Mouse (Mus musculus): ENCODE data around the gene Bpifb2. TPM values are rescaled to one million over a fixed set of nuclear protein-coding genes. Genes with fewer than 3 reads are reported as not detected.

Bpifb2 gene
- polyA plus RNA-seq, 1 experiment from 2014 or later, result not detected

DNA sequence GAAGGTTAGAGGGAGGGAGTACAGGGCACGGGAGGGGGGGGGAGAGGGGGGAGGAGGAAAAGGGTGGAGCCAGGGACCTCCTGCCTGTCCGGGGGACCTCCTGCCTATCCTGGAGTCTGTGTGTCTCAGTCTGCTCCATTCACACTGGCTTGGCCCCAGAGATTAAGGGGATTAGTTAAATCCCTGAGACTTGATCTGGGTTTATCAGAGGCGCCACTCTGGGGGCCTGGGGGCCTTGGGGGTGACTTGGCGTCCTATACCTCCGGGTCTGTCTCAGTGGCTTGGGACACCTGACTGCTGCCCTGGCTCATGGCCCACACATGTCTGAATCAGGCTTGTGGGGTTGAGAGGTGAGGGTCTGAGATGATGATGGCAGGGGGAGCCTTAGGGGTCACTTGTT lies 21.3 kb upstream of the Bpifb2 start:
- no peak for ATAC-seq (replicated peaks; ENCODE audit: insufficient number of reproducible peaks, low FRiP score, low TSS enrichment)
- no peaks in the 10 kb centered on the region for H3K27me3 ChIP-seq (ENCODE audit: control insufficient read depth, insufficient read depth, low read length)
- no peak overlapping the region for H3K27ac ChIP-seq (ENCODE audit: low read depth, low read length)
- H3K4me3 ChIP-seq (ENCODE audit: low read depth, low read length), result no peak overlapping the region
- H3K4me1 ChIP-seq (ENCODE audit: control insufficient read depth, insufficient read depth, low read length), result no peaks in the 10 kb centered on the region
- WGBS (ENCODE audit: insufficient replicate concordance), result 18% methylated on average over 5 of the region's 5 CpGs
- H3K9me3 ChIP-seq (replicated peaks; ENCODE audit: control insufficient read depth, low read length), result peaks cover 3% of the 10 kb centered on the region; the same call in 1 of the 2 replicates
- no peak overlapping the region for H3K9ac ChIP-seq (ENCODE audit: low read depth, low read length)
- H3K36me3 ChIP-seq (ENCODE audit: control insufficient read depth, insufficient read depth, low read length), result no peaks in the 10 kb centered on the region
- H3K4me2 ChIP-seq, result no peak overlapping the region

DNA sequence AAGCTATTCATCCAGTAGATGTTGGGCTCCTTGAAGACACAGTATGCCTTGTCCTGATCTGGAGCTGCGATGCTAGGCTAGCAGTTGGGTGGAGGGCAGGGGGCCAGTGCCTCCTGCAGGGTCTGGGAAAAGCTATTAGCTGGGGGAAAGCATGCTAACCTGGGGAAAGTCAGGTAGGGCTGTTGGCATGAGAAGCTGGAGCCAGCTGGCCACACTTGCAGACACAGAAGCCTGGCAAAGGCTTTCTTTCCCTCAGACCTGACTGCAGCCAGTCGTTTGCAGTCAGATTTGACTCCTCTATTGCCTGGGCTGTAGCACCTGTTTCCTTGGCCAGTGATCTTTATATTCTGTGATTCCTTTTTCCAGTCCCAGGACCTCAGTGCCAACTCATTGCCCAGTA lies 15.3 kb upstream of the Bpifb2 start:
- Histone ChIP-seq H3K27ac (ENCODE audit: low read depth, low read length) (no peak overlapping the region), H3K9me3 (replicated peaks; ENCODE audit: control insufficient read depth, low read length) (no peaks in the 10 kb centered on the region), H3K4me1 (ENCODE audit: control insufficient read depth, insufficient read depth, low read length) (no peaks in the 10 kb centered on the region), H3K4me3 (ENCODE audit: low read depth, low read length) (no peak overlapping the region), H3K9ac (ENCODE audit: low read depth, low read length) (no peak overlapping the region), H3K27me3 (ENCODE audit: control insufficient read depth, insufficient read depth, low read length) (no peaks in the 10 kb centered on the region), H3K36me3 (ENCODE audit: control insufficient read depth, insufficient read depth, low read length) (no peaks in the 10 kb centered on the region), H3K4me2 (no peak overlapping the region)
- ATAC-seq (replicated peaks; ENCODE audit: insufficient number of reproducible peaks, low FRiP score, low TSS enrichment), result no peak
- 62% methylated on average over 2 of the region's 2 CpGs for WGBS (ENCODE audit: insufficient replicate concordance)

DNA sequence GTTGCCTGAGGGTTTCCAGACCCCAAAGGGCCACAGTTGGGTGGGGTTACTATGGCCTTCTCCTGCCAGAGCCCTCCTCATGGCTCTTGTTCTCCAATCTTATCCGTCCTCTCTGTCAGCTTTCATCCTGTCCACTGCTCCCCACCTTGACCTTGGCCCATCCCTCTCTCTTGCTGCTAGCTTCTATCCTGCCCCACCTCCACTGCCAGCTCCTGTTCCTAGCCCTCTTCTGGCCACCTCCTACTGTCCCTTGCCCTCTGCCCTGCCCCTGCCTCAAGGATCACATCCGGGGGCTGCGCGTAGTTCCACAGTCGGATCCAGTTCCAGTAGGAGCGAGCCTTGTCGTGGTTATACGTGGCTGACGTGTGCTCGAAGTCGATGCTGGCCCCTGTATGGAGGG lies 14.5 kb upstream of the Bpifb2 start:
- H3K27ac ChIP-seq (ENCODE audit: low read depth, low read length), result no peak overlapping the region
- H3K4me2 ChIP-seq, result no peak overlapping the region
- H3K36me3 ChIP-seq (ENCODE audit: control insufficient read depth, insufficient read depth, low read length), result no peaks in the 10 kb centered on the region
- H3K27me3 ChIP-seq (ENCODE audit: control insufficient read depth, insufficient read depth, low read length), result no peaks in the 10 kb centered on the region
- ATAC-seq (replicated peaks; ENCODE audit: insufficient number of reproducible peaks, low FRiP score, low TSS enrichment), result no peak
- 85% methylated on average over 11 of the region's 11 CpGs for WGBS (ENCODE audit: insufficient replicate concordance)
- H3K4me3 ChIP-seq (ENCODE audit: low read depth, low read length), result no peak overlapping the region
- H3K9ac ChIP-seq (ENCODE audit: low read depth, low read length), result no peak overlapping the region
- no peaks in the 10 kb centered on the region for H3K9me3 ChIP-seq (replicated peaks; ENCODE audit: control insufficient read depth, low read length)
- no peaks in the 10 kb centered on the region for H3K4me1 ChIP-seq (ENCODE audit: control insufficient read depth, insufficient read depth, low read length)

DNA sequence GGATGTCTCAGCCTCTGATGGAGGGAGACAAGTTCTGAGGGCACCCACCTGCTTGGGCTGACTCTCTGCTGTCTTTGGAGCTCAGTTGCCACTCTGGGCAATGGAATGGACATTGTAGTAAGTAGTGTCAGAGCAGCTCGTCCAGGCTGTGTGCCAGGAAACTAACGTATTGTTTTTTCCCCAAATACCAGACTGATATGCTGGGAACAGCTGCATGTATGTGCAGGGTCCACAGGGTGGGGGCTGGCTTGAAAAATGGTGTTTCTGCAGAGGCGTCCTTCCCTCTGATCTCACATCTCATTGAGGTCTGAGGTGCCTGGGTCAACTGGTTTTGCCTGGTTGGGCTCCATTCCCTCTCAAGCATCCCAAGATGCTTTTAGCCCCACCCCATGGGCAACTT lies 14.1 kb upstream of the Bpifb2 start:
- H3K27ac ChIP-seq (ENCODE audit: low read depth, low read length), result no peak overlapping the region
- no peak overlapping the region for H3K9ac ChIP-seq (ENCODE audit: low read depth, low read length)
- no peak overlapping the region for H3K4me3 ChIP-seq (ENCODE audit: low read depth, low read length)
- H3K27me3 ChIP-seq (ENCODE audit: control insufficient read depth, insufficient read depth, low read length), result no peaks in the 10 kb centered on the region
- no peaks in the 10 kb centered on the region for H3K9me3 ChIP-seq (replicated peaks; ENCODE audit: control insufficient read depth, low read length)
- ATAC-seq (replicated peaks; ENCODE audit: insufficient number of reproducible peaks, low FRiP score, low TSS enrichment), result no peak
- no peaks in the 10 kb centered on the region for H3K36me3 ChIP-seq (ENCODE audit: control insufficient read depth, insufficient read depth, low read length)
- 50% methylated on average over 3 of the region's 3 CpGs for WGBS (ENCODE audit: insufficient replicate concordance)
- no peak overlapping the region for H3K4me2 ChIP-seq
- H3K4me1 ChIP-seq (ENCODE audit: control insufficient read depth, insufficient read depth, low read length), result no peaks in the 10 kb centered on the region

DNA sequence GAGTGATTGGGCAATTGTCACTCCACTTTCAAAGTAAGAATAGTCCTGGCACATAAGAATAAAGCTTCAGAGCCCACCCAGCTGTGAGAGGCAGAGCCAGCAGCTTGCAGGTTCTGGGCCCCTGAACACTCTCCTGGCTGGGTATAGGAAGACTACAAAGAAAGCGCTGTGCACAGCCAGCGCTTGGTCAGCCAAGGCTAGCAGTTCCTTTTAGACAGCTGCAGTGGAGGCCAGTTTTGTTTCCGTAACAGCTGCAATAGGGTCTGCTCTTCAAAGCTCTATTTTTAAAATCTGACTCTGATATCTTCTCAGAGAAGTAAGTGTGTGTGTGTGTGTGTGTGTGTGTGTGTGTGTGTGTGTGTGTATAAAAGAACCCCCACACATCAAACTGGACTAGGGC lies 12.9 kb upstream of the Bpifb2 start:
- no peaks in the 10 kb centered on the region for H3K4me1 ChIP-seq (ENCODE audit: control insufficient read depth, insufficient read depth, low read length)
- no peak overlapping the region for H3K9ac ChIP-seq (ENCODE audit: low read depth, low read length)
- H3K4me2 ChIP-seq, result no peak overlapping the region
- H3K4me3 ChIP-seq (ENCODE audit: low read depth, low read length), result no peak overlapping the region
- H3K27me3 ChIP-seq (ENCODE audit: control insufficient read depth, insufficient read depth, low read length), result no peaks in the 10 kb centered on the region
- no peaks in the 10 kb centered on the region for H3K9me3 ChIP-seq (replicated peaks; ENCODE audit: control insufficient read depth, low read length)
- no peaks in the 10 kb centered on the region for H3K36me3 ChIP-seq (ENCODE audit: control insufficient read depth, insufficient read depth, low read length)
- no peak for ATAC-seq (replicated peaks; ENCODE audit: insufficient number of reproducible peaks, low FRiP score, low TSS enrichment)
- H3K27ac ChIP-seq (ENCODE audit: low read depth, low read length), result no peak overlapping the region
- 69% methylated on average over 3 of the region's 3 CpGs for WGBS (ENCODE audit: insufficient replicate concordance)

DNA sequence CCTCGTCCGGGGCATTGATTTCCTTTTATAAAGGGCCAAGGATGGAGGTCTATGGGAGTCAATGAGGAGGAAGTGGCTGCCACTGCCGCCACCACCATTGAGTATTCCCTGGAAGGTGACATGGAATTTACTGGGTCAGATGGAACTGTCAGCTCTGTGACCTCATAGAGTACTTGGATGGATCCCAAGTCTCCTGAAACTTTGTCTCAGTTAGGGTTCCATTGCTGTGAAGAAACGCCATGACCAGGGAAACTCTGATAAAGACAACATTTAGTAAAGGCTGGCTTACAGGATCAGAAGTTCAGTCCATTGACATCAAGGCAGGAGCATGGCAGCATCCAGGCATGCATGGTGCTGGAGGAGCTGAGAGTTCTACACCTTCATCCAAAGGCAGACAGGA lies 3.9 kb upstream of the Bpifb2 start, which contains the start of gene Sun5:
Gene Sun5 (minus strand): TSS at position 101 of the 400 bp plus-strand sequence.
- Histone ChIP-seq H3K27ac (ENCODE audit: low read depth, low read length) (no peak within 1 kb of the TSS), H3K4me2 (no peak within 1 kb of the TSS), H3K9me3 (replicated peaks; ENCODE audit: control insufficient read depth, low read length) (no peaks in the 10 kb centered on the region), H3K4me1 (ENCODE audit: control insufficient read depth, insufficient read depth, low read length) (no peaks in the 10 kb centered on the region), H3K9ac (ENCODE audit: low read depth, low read length) (no peak within 1 kb of the TSS), H3K36me3 (ENCODE audit: control insufficient read depth, insufficient read depth, low read length) (no peaks in the 10 kb centered on the region), H3K4me3 (ENCODE audit: low read depth, low read length) (no peak within 1 kb of the TSS), H3K27me3 (ENCODE audit: control insufficient read depth, insufficient read depth, low read length) (no peaks in the 10 kb centered on the region)
- WGBS (ENCODE audit: insufficient replicate concordance), result 80% methylated on average over 4 of the region's 4 CpGs
- no peak for ATAC-seq (replicated peaks; ENCODE audit: insufficient number of reproducible peaks, low FRiP score, low TSS enrichment)

DNA sequence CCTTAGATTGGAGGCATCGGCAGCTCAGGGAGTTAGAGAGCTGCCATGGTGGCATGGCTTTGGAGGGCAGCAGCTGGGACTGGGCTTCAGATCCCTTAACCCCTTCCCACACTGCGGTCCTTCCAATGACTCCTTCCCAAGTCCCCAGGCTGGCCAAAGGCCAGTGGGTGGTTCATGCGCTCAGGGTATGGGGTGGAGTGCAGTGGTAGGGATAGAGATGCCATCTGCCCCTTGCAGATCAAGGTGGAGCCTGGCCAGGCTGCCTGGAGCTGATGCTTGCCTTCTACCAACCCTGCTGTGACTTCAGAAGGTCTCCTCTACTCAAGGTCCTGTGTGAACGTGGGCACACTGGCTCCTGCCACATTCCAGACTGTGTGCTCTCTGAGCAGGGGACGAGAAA lies 24.3 kb downstream of the Bpifb2 start:
- H3K36me3 ChIP-seq (ENCODE audit: control insufficient read depth, insufficient read depth, low read length), result no peaks in the 10 kb centered on the region
- H3K9ac ChIP-seq (ENCODE audit: low read depth, low read length), result no peak overlapping the region
- peaks cover 5% of the 10 kb centered on the region; the same call in 1 of the 2 replicates for H3K27me3 ChIP-seq (ENCODE audit: control insufficient read depth, insufficient read depth, low read length)
- H3K4me3 ChIP-seq (ENCODE audit: low read depth, low read length), result no peak overlapping the region
- 70% methylated on average over 5 of the region's 5 CpGs for WGBS (ENCODE audit: insufficient replicate concordance)
- no peak overlapping the region for H3K4me2 ChIP-seq
- H3K9me3 ChIP-seq (replicated peaks; ENCODE audit: control insufficient read depth, low read length), result no peaks in the 10 kb centered on the region
- no peak overlapping the region for H3K27ac ChIP-seq (ENCODE audit: low read depth, low read length)
- H3K4me1 ChIP-seq (ENCODE audit: control insufficient read depth, insufficient read depth, low read length), result 0 out of 2 replicates have a peak, but pooled peaks cover 2% of the 10 kb centered on the region
- no peak for ATAC-seq (replicated peaks; ENCODE audit: insufficient number of reproducible peaks, low FRiP score, low TSS enrichment)

DNA sequence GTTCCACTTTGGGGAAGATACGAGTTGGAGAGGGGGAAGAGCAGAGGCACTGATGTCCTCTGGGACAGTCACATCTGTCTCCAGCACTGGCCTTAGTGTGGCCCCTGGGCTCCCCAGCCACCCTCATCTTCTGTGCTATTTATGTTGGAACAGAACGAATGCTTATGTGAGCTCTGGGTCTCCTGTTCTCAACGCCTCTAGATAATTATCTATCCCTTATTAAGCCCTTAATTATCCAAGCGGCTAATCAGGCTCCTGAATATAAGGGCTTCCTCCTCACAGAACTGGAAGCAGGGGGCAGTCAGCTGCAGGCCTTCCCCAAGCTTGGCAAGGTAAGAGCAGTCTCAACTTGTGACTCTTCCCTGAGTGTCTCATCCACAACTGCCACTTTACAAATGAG lies 25.2 kb downstream of the Bpifb2 start, which contains the start of gene Bpifb6:
Gene Bpifb6 (plus strand): TSS at position 301 of the 400 bp plus-strand sequence.
- WGBS (ENCODE audit: insufficient replicate concordance), result 69% methylated on average over 4 of the region's 4 CpGs

DNA sequence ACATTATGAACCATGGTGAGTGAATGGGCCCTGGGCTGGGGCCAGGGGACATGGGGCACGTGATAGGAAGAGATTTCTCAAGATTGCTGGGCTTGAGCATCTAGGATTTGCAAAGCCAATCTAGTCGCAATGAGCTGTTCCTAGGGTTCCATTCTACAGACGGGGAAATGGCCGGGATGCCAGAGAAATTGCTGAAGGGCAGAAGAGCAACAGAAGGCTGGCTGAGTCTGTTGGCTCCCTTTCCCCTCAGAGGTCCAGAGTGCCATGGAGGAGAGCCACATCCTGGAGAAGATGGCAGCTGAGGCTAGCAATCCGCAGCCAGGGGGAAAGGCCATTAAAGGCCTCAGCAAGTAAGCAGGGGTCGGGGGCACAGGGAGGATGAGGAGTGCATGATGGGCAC lies 27.9 kb downstream of the Bpifb2 start:
- no peak for ATAC-seq (replicated peaks; ENCODE audit: insufficient number of reproducible peaks, low FRiP score, low TSS enrichment)
- WGBS (ENCODE audit: insufficient replicate concordance), result 65% methylated on average over 6 of the region's 6 CpGs
- H3K27me3 ChIP-seq (ENCODE audit: control insufficient read depth, insufficient read depth, low read length), result peaks cover 5% of the 10 kb centered on the region; the same call in 1 of the 2 replicates
- H3K27ac ChIP-seq (ENCODE audit: low read depth, low read length), result no peak overlapping the region
- no peak overlapping the region for H3K4me3 ChIP-seq (ENCODE audit: low read depth, low read length)
- no peaks in the 10 kb centered on the region for H3K4me1 ChIP-seq (ENCODE audit: control insufficient read depth, insufficient read depth, low read length)
- no peak overlapping the region for H3K9ac ChIP-seq (ENCODE audit: low read depth, low read length)
- no peaks in the 10 kb centered on the region for H3K9me3 ChIP-seq (replicated peaks; ENCODE audit: control insufficient read depth, low read length)
- H3K36me3 ChIP-seq (ENCODE audit: control insufficient read depth, insufficient read depth, low read length), result no peaks in the 10 kb centered on the region
- no peak overlapping the region for H3K4me2 ChIP-seq

More for the DNA sequence above, 25.2 kb downstream of the Bpifb2 start, which contains the start of gene Bpifb6:
- no peak for ATAC-seq (replicated peaks; ENCODE audit: insufficient number of reproducible peaks, low FRiP score, low TSS enrichment)
- no peak within 1 kb of the TSS for H3K4me3 ChIP-seq (ENCODE audit: low read depth, low read length)
- H3K27ac ChIP-seq (ENCODE audit: low read depth, low read length), result no peak within 1 kb of the TSS
- H3K9me3 ChIP-seq (replicated peaks; ENCODE audit: control insufficient read depth, low read length), result no peaks in the 10 kb centered on the region
- no peak within 1 kb of the TSS for H3K4me2 ChIP-seq
- H3K9ac ChIP-seq (ENCODE audit: low read depth, low read length), result no peak within 1 kb of the TSS
- no peaks in the 10 kb centered on the region for H3K36me3 ChIP-seq (ENCODE audit: control insufficient read depth, insufficient read depth, low read length)
- H3K4me1 ChIP-seq (ENCODE audit: control insufficient read depth, insufficient read depth, low read length), result 0 out of 2 replicates have a peak, but pooled peaks cover 2% of the 10 kb centered on the region
- H3K27me3 ChIP-seq (ENCODE audit: control insufficient read depth, insufficient read depth, low read length), result peaks cover 5% of the 10 kb centered on the region; the same call in 1 of the 2 replicates
